Mouse (Mus musculus) midbrain, embryonic 14.5 days (tissue): Measurements from ENCODE around the gene Tomm70a. TPM values are rescaled to one million over a fixed set of nuclear protein-coding genes. Genes with fewer than 3 reads are reported as not detected.

Experiments
- ATAC-seq: fragments of 200-750 bp; cut with Nextera tagmentation; 2 replicates; pipeline ENCODE4 v1.8.0; 2017; ENCODE audit warnings: moderate number of reproducible peaks, moderate library complexity; ENCODE audit not compliant: low FRiP score, low TSS enrichment
- DNase-seq: peaks from one replicate; pipeline ENCODE4 v3.0.0-alpha.2; 2015
- H3K27ac ChIP-seq: fragments of 300-500 bp; sonication (generic); replicated peaks from 2 replicates; pipeline ENCODE4 v1.5.1; 2014; ENCODE audit warnings: mild to moderate bottlenecking, low read depth, low read length, moderate library complexity
- H3K27me3 ChIP-seq: fragments of 300-500 bp; sonication (generic); 2 replicates; pipeline ENCODE4 v1.6.1; 2014; ENCODE audit warnings: low read length, control low read depth, mixed read lengths; ENCODE audit not compliant: control insufficient read depth, insufficient read depth
- H3K36me3 ChIP-seq: fragments of 300-500 bp; sonication (generic); 2 replicates; pipeline ENCODE4 v1.6.1; 2014; ENCODE audit warnings: low read length, control low read depth; ENCODE audit not compliant: control insufficient read depth, insufficient read depth
- H3K4me1 ChIP-seq: fragments of 300-500 bp; sonication (generic); 2 replicates; pipeline ENCODE4 v1.6.1; 2014; ENCODE audit warnings: mild to moderate bottlenecking, antibody characterized with exemption, low read length, control low read depth; ENCODE audit not compliant: control insufficient read depth, insufficient read depth
- H3K4me2 ChIP-seq: fragments of 300-500 bp; sonication (generic); 2 replicates; pipeline ENCODE4 v1.6.1; 2014; ENCODE audit warnings: mild to moderate bottlenecking, low read length, moderate library complexity
- H3K4me3 ChIP-seq: fragments of 300-500 bp; sonication (generic); replicated peaks from 2 replicates; pipeline ENCODE4 v1.5.1; 2014; ENCODE audit warnings: low read depth, low read length
- H3K9ac ChIP-seq: fragments of 300-500 bp; sonication (generic); replicated peaks from 2 replicates; pipeline ENCODE4 v1.6.1; 2014; ENCODE audit warnings: mild to moderate bottlenecking, low read length, moderate library complexity
- H3K9me3 ChIP-seq: fragments of 300-500 bp; sonication (generic); 2 replicates; pipeline ENCODE4 v1.6.1; 2016; ENCODE audit warnings: low read length, control low read depth, mixed read lengths; ENCODE audit not compliant: control insufficient read depth
- whole genome bisulfite sequencing: fragments of 180-500 bp; shearing (Covaris S2); extraction: QIAGEN DNeasy Blood & Tissue Kit; methylation state at CpG from one replicate; pipeline ENCODE4 v1.1.7; 2014; 5-methylcytosine and 5-hydroxymethylcytosine counted together
- polyA plus RNA-seq: library from polyadenylated mRNA; unstranded; fragments of >200 nt; fragmentation: Nextera tagmentation; extraction: Ambion mirVana; gene quantifications from 2 replicates; pipeline ENCODE4 v1.2.1, GENCODE M21; 2014

Tomm70a gene
- polyA plus RNA-seq = 71.4 and 86.6 TPM in 2 replicates

DNA sequence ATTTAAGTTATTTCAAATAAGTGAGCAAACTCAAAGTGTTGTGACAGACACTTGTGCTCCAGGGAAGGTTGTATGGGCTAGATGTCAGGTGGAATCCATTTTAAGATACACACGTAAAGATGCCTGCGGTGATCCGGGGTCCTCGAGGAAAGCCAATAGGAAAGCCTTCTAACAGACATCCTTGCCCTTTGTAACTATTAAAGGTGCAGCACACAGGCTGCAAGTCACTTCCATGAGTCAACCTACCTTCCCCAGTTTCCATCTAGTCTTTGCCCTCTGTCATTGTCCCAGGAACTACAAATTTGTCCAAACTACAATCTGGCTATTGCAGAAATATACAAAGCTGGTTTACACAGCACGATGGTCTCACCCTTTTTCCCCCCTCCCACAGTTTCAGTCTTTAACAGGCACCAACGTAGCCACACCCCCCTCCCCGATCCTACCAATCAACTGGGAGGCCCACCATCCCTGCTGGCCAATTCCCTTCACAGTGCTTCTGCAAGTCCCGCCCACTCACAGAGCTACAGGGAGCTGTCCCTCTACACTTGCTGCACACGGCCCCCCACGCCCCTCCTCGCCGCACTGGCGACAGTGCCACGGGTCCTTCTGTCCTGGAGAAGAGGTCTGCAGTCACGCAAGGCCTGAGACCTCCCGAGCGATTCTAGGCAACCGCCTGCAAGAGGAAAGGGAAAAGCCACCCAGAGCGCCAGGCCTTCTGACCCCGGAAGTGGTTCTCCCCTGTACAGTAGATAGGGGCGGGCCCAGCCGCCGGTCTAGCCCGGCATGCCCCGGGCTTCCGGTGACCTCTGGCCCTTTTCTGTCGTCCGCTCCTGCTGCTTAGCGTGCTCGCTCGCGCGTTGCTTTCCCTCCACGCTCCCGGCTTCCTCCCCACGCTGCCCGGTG, at the start of gene Tomm70a:
Gene Tomm70a, plus strand, starts transcription at position 791 of the 903 bp plus-strand sequence.
- Histone ChIP-seq H3K9ac (peak within 1 kb of the TSS; percentile 94), H3K4me3 (peak within 1 kb of the TSS; percentile 99), H3K27me3 (no peaks in the 10 kb centered on the region), H3K9me3 (no peaks in the 10 kb centered on the region), H3K36me3 (no peaks in the 10 kb centered on the region), H3K4me1 (peaks cover 19% of the 10 kb centered on the region), H3K4me2 (peak within 1 kb of the TSS; percentile 86), H3K27ac (peak within 1 kb of the TSS; percentile 96)
- 0% methylated on average over 36 of the region's 37 CpGs for WGBS
- ATAC-seq (peak; percentile 100), DNase-seq (peak; percentile 97)

DNA sequence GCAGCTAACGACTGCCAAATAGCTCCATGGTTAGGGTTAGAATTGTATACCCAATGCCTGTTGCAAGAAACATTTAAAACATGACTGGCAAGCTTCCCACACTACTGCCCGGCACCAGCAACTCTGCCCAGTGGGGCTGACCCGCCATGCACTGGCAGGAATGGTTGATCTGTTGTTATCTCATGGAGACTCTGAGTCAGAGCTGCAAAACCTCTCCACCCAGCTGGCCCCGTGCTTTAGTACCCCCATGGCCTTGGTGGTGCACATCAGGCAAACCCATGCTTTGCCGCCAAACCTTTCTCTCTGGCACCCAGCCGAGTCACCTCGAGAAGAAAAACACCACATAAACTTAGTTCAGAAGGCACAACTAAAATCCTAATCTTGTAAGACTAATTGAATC, 45.5 kb upstream of the Tomm70a start:
- H3K36me3 ChIP-seq = no peaks in the 10 kb centered on the region
- no peak overlapping the region for H3K9ac ChIP-seq
- no peak for DNase-seq
- no peak overlapping the region for H3K4me2 ChIP-seq
- 84% methylated on average over 7 of the region's 7 CpGs for WGBS
- no peak for ATAC-seq
- H3K27me3 ChIP-seq = no peaks in the 10 kb centered on the region
- H3K4me1 ChIP-seq = no peaks in the 10 kb centered on the region
- H3K27ac ChIP-seq = no peak overlapping the region
- no peaks in the 10 kb centered on the region for H3K9me3 ChIP-seq
- no peak overlapping the region for H3K4me3 ChIP-seq

DNA sequence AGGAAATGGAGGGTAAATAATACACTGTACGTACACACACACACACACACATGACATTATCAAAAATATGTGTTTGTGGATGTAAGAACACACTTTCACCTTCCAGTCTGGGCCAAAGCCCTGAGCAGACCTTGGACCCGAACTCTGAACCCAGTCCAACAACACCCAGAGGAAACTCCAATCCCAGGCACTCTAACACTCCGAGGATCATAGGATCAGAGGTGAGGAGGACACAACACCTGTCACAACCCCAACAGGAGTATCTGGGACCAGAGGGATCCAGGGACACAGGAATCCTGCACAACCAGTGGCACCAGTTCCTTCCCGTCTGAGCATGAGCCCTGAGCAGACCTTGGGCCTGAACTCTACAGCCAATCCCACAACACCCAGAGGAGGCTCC, 41.9 kb upstream of the Tomm70a start:
- 77% methylated on average over 4 of the region's 4 CpGs for WGBS
- no peak overlapping the region for H3K9ac ChIP-seq
- H3K4me1 ChIP-seq = no peaks in the 10 kb centered on the region
- H3K27ac ChIP-seq = no peak overlapping the region
- no peak overlapping the region for H3K4me3 ChIP-seq
- H3K36me3 ChIP-seq = no peaks in the 10 kb centered on the region
- H3K4me2 ChIP-seq = no peak overlapping the region
- ATAC-seq (no peak), DNase-seq (no peak)
- no peaks in the 10 kb centered on the region for H3K27me3 ChIP-seq
- no peaks in the 10 kb centered on the region for H3K9me3 ChIP-seq

DNA sequence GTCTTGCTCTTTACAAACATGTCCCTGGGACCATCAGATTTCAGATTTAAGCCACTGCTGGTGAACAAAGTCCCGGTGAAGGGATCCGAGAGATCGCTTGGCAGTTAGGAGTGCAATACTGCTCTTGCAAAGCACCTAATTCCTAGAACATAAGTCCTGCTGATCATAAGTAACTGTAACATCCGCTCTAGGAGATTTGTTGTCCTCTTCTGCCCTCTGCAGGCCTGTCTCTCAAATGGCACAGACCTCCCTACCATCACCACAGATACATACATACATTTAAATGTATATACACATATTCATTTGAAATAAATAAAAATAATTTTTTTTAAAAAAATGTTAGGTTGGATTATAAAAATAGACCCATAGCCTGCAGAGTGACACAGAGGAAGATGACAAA, 29.0 kb upstream of the Tomm70a start:
- Histone ChIP-seq H3K9me3 (no peaks in the 10 kb centered on the region), H3K36me3 (no peaks in the 10 kb centered on the region), H3K27me3 (no peaks in the 10 kb centered on the region), H3K9ac (no peak overlapping the region), H3K4me1 (no peaks in the 10 kb centered on the region), H3K4me3 (no peak overlapping the region), H3K4me2 (no peak overlapping the region), H3K27ac (no peak overlapping the region)
- DNase-seq (peak; percentile 79), ATAC-seq (peak; percentile 62; the same call in 1 of the 2 replicates)
- 38% methylated on average over 4 of the region's 4 CpGs for WGBS

DNA sequence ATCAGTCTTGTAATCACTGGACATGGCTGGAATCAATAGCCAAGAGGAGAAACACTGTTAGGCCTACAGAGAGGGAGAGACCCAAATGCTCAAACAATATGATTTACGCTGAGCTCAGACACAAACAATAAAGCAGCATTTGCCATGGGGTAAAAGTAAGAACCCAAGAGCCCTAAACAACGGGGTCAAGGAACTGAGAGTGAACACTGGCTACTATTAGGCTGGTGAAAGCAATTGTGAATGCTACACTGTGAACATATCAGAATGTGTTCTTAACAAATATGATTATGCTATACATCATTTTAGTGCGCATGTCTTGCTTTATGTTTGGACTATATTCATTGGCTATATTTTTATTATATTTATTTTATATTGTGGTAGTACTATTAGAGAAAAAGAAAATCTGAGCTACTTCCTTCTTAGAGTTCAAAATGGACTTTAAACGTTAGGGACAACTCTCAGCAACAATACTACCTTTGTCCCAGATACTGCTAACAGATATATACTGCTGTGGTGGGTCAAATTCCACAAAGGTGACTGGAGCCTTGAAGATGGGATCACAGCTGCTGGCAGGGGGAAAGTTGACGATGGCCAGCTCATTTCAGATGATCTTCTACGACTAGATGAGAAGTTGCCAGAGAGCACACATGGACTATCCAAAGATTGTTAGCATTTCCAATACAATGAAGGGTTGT, 28.4 kb upstream of the Tomm70a start:
- no peaks in the 10 kb centered on the region for H3K4me1 ChIP-seq
- ATAC-seq (no peak), DNase-seq (no peak)
- no peak overlapping the region for H3K4me2 ChIP-seq
- H3K27me3 ChIP-seq = no peaks in the 10 kb centered on the region
- 72% methylated on average over 6 of the region's 6 CpGs for WGBS
- H3K9me3 ChIP-seq = no peaks in the 10 kb centered on the region
- no peak overlapping the region for H3K9ac ChIP-seq
- no peak overlapping the region for H3K4me3 ChIP-seq
- no peaks in the 10 kb centered on the region for H3K36me3 ChIP-seq
- H3K27ac ChIP-seq = no peak overlapping the region

DNA sequence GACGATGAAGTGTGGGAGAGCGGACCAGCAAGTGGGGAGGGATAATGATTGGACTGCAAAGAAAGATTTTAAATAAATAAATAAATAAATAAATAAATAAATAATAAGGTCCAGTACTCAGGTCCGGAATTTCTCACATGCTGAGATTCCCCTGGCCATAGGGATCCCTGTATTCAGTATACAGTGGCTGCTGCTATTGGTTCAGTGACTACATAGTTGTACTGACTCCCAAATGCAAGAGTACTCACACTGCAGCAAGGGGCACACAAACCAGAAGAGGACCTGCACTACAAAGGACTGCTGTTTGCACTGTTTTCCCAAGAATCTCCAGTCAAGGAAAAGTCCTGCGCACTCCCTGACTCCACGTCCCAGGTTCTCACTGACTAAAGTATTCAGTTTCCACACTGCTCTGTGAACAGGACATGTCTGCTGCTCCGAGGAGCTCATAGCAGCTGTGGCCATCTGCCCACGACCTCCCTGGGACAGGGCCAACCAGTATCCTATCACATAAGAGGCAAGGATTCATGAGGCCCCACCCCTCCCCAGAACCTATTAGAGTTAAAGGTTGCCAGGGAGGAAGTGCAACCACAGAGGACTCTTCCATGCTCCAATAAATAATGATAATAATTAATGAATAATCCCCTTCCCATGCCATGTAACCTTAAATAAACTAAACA, 22.9 kb upstream of the Tomm70a start:
- no peaks in the 10 kb centered on the region for H3K4me1 ChIP-seq
- ATAC-seq = peak; percentile 27; the same call in 1 of the 2 replicates
- 71% methylated on average over 7 of the region's 7 CpGs for WGBS

DNA sequence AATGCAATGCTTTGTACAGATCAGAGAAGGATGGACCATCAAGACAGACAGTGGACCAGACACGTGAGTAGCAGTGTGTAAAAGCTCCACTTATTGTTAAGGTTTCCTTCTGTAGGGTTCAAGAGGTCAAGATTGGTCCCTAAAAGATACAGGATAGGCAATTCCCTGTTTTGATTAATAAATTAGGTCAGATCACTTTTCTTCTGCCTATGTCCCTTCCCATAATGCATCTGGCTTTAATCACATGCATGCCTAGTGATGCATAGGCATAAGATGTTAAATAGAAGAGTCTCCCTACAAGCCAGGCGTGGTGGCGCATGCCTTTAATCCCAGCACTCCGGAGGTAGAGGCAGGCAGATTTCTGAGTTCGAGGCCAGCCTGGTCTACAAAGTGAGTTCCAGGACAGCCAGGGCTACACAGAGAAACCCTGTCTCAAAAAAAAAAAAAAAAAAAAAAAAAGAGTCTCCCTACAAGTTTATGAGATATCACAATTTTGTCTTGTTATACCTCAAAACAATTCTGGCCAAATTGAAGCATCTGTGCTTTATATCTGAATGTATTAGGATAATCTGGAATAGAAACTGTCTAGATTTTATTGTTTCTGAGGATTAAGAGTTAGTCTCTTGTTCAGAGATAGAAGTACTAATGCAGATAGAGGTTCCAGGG, 21.8 kb upstream of the Tomm70a start:
- no peak overlapping the region for H3K27ac ChIP-seq
- no peak overlapping the region for H3K4me2 ChIP-seq
- H3K9ac ChIP-seq = no peak overlapping the region
- H3K9me3 ChIP-seq = no peaks in the 10 kb centered on the region
- no peak overlapping the region for H3K4me3 ChIP-seq
- H3K27me3 ChIP-seq = no peaks in the 10 kb centered on the region
- WGBS = 81% methylated on average over 5 of the region's 5 CpGs
- H3K4me1 ChIP-seq = no peaks in the 10 kb centered on the region
- H3K36me3 ChIP-seq = no peaks in the 10 kb centered on the region
- ATAC-seq (no peak), DNase-seq (no peak)

More for the DNA sequence above, 22.9 kb upstream of the Tomm70a start:
- H3K27ac ChIP-seq = no peak overlapping the region
- H3K4me2 ChIP-seq = no peak overlapping the region
- H3K9ac ChIP-seq = no peak overlapping the region
- no peaks in the 10 kb centered on the region for H3K9me3 ChIP-seq
- no peaks in the 10 kb centered on the region for H3K27me3 ChIP-seq
- H3K4me3 ChIP-seq = no peak overlapping the region
- no peak for DNase-seq
- H3K36me3 ChIP-seq = no peaks in the 10 kb centered on the region

DNA sequence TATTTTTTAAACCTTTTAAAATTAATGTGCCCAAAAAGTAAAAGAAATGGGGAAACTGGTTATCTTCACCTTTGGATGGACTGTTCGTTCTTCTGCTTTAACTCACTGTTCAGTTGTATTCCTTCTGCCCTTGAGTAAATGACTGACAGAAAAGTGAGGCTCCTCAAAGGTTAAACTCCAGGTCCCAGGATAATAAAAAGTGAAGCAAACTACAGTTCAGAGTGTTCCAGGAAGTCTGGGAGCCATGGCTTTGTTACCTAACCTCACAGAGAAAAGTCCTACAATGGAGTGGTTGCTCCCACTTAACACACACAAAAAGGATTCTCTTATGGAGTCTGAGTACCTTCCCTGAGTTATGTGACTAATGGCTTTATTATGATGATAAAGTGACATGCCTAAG, 20.3 kb upstream of the Tomm70a start:
- ATAC-seq (no peak), DNase-seq (no peak)
- Histone ChIP-seq H3K36me3 (no peaks in the 10 kb centered on the region), H3K4me1 (no peaks in the 10 kb centered on the region), H3K4me3 (no peak overlapping the region), H3K27me3 (no peaks in the 10 kb centered on the region), H3K9me3 (no peaks in the 10 kb centered on the region), H3K4me2 (no peak overlapping the region), H3K9ac (no peak overlapping the region), H3K27ac (no peak overlapping the region)
- 98% methylated on average over 1 of the region's 1 CpGs for WGBS
